Mouse (Mus musculus): Measurements from ENCODE around the gene Sema3a.

Sema3a gene

DNA sequence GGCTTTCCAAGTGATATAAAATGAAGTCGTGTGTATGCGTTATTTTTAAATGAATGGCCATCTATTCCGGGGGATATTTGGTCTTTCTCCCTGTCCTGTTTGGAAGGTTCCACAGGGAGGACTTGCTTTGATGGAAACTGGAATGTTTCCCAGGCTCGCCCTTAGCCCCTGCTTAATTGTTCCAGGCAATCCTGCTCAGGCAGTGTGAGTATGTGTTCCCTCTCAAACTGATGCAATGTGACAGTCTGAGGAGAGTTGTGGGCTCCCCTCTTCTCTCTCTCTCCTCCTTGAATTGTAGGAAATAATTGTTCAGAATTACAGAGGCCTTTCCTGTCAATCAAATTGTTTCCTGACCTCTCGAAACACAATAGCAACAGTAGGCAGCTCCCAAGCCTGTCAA lies 202.1 kb downstream of the Sema3a start:
- DNase-seq: no peak

DNA sequence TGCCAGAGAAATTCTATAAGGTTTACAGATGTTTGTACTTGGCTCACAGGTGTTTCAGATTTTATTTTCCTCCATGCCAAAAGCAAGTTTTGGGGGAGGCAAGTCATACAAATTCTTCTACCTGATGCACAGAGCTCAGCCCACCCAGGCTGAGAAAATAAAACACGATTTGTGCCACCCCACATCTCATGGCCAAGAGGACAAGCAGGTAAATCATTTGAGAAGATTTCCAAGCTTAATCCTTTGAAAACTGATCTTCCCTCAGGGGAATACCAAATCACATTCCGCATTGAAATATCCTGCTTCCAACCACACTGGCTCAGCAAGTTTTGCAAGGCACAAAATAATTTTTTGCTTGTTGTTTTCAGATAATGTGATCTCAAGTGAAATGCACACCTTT lies 206.2 kb downstream of the Sema3a start:
- DNase-seq: no peak

DNA sequence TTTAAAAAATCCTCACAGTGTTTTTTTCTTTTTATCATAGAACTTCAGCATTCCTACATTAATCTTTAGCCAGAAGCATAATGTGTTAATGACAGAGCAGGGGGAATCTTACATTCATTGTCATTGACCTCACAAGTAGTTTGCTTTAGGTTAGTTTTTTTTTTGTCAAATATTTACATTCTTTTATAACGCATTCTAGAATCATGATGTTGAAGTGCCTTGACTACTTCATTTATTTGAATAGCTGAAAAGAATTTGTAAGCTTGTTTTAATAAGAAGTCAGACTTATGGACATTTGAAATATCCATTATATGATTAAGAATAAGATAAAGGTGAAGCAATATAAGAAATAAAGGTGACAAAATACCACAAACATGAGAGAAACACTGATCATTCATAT lies 212.5 kb downstream of the Sema3a start:
- DNase-seq: no peak

DNA sequence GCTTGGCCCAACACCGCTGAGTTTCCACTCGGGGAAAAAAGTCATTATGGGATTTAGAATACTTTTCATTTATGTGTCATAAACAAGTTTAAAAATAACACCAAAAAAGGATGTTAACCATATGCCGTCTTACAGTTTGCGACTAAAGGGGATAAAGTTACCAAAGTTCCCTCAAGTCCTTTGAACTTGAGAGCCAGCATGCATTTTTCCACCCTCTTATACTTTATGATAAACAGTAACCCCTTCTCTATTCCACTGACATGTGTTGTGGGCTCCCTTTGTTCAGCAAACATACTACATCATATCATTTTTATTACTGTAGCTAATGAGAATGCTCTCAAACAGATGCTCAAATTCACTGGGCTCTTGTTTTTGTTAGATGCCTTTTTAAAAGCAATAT lies 221.9 kb downstream of the Sema3a start:
- no peak for DNase-seq

- DNase-seq: no peak
Measured at GRCm38 (mm10) chr5:13351611-13352010, 226.4 kb downstream of the Sema3a start.

- no peak for DNase-seq
Measured at GRCm38 (mm10) chr5:13352995-13353394, 227.8 kb downstream of the Sema3a start.

GRCm38 (mm10) chr5:13353539-13353938 lies 228.3 kb downstream of the Sema3a start:
- no peak for DNase-seq

DNA sequence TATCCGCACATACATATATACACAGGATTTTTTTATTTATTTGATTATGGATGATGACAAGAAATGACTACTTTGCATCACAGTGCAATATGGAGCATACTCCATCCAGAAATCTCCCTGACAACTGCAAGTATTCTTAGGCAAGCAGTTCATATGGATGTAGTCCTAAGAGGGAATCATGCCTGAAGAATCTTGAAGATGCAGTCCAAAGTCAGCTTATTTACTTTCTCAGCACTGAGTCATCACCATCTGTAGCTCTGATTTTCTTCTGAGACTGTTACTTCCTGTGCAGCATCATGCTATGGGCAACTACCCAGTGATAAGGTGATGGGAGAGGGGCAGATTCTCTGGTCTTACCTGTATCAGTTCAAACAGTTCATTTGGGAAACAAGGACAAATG lies 229.7 kb downstream of the Sema3a start:
- no peak for DNase-seq

DNA sequence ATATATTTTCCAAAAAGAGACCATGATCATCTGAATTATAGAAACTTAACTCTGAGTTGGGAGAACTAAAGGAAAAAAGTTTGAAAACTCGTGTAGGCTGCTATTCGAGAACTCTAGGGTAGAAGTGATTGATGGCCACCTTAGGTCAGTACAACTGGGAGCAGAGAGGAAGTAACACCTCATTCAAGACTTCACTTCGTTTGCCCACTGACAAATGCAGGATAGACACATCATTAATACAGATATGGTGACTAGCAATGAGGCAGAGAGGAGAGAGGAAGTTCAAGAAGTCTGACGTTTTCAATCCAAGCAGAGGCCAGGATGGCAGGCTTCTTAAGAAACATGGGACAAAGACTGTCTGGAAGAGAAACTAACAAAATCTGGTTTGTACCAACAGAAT lies 233.6 kb downstream of the Sema3a start:
- no peak for DNase-seq

GRCm38 (mm10) chr5:13360711-13361110 lies 235.5 kb downstream of the Sema3a start:
- no peak for DNase-seq

- no peak for DNase-seq
Measured at GRCm38 (mm10) chr5:13365108-13365507, 239.9 kb downstream of the Sema3a start.

DNA sequence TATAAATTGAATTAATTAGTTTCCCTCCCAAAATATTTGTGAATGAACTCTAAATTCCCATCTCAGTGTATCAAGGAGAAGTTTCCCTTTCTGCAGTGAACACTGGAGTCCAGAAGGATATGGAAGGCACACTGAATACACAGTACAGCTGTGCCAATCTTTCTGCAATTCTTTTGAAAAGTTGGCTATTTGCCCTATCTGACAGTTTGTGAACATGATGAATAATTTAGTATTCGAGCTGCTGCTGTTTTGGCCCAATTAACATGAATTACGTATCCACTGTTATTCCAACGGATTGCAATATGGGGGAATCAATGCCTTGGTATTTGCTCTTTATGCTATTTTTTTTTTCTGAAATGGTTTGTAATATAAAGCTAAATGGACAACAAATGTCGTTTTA lies 254.0 kb downstream of the Sema3a start:
- DNase-seq: no peak

- DNase-seq: no peak
Measured at GRCm38 (mm10) chr5:13384047-13384446, 258.8 kb downstream of the Sema3a start.

GRCm38 (mm10) chr5:13384714-13385113 lies 259.5 kb downstream of the Sema3a start:
- no peak for DNase-seq

GRCm38 (mm10) chr5:13386603-13387002 lies 261.4 kb downstream of the Sema3a start:
- DNase-seq: no peak

DNA sequence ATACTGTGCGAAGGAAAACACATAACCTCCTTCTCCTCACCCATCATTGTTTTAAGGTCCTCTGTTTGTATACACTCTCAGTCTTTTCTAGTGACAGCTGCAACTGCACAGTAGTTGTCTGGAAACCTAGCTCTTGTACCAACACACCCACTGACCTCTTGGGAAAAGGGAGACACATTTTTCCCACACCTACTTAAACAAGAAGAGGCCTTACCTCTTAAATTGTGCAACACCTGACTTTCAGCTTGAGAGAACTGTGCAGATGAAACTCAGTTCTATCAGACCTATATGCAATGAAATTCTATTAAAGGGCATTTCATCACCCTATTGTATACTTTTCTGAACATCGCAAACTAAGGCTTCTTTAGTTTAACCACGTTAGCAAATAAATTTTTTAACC lies 262.5 kb downstream of the Sema3a start:
- DNase-seq: no peak

DNA sequence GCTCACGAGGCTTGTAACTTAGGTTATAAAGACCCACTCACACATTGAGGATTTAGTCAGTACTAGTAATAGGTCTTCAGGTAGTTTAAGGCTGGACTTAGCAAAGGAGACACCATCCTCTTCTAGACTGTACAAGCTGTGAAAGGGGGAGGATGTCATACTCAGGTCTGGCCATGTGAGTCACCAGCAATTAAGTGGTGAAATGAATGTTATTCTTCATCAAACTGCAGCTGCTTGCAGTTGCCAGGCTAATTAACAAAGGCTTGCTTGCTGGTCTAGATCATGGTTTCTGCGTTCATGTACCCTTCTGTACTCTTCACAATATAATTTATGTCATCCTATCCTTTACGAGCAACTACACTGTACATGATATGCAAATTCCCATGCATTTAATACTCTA lies 264.8 kb downstream of the Sema3a start:
- no peak for DNase-seq

DNA sequence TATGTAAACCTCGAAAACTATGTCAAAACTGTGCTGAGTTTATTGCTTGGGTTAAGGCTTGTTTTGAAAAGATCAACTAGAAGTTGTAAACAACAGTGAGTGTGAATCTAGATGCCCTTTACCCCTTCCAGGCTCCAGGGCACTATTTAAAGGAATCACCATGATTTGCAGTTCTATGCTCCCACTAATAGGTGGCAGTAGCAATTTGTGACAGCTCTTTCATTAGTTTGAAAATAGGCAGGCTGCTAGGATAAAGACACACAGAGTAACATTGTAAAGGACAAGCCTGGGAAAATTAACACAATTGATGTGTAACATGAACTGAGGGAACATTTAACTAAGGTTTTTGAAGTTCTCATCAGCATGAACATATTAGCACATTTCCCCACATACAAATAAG lies 280.2 kb downstream of the Sema3a start:
- DNase-seq: no peak

- DNase-seq: no peak
Measured at GRCm38 (mm10) chr5:13406131-13406530, 280.9 kb downstream of the Sema3a start.

DNA sequence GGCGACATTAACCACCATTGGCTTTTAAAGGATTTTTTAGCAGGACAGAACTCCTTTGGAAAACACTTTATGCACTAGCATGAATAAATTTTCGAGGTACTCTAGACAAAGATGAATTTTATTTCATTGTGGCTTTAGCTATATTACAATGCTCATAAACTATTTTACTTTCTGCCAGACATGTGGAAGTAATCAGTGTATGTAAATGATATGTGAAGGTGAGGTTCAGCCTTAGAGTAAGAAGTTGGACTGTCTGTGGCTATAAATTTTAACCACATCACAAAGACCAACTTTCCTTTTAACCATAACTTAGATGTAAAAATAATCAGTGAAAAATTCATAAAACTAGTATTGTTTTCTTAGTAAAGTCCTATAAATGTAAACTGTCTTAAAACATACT lies 286.7 kb downstream of the Sema3a start:
- no peak for DNase-seq

GRCm38 (mm10) chr5:13413915-13414525 lies 288.8 kb downstream of the Sema3a start:
- DNase-seq: no peak

GRCm38 (mm10) chr5:13416960-13417710 lies 291.9 kb downstream of the Sema3a start:
- DNase-seq: no peak

DNA sequence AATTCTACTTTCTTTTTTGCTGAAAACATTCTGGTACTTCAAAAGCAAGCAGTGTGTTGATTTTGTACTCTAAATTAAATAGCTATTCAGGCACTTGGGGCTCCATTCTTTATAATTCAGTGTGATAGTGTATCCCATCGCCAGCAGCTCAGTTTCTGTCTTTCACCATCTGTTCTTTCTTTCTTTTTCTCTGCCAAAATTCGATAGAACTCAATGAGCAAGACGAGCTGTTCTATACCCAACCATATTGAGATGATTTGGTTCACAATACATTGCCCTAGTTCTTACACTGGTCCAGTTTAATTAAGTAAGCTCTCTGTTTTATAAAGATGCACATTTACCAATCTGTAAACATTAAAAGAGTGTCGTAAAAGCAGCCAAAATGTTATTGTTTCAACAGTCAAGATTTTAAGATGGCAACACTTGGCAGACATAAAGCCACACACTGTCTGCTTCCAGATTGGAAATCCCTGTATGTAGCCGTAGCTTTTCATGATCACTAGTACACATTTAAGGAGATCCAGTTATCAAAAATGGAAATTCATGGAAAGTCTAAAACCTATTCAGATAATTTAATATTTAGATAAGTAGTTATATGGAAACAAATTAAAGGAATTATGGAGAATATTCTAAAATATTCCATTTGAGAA lies 296.2 kb downstream of the Sema3a start:
- no peak for DNase-seq

- DNase-seq: no peak
Measured at GRCm38 (mm10) chr5:13428702-13429101, 303.5 kb downstream of the Sema3a start.

Measured in thymus, postnatal 25 days (tissue).